14 mouse cellular contexts compared by ENCODE assay signal in genomic region chr1:66321136-66321502, GRCm38 (mm10).
A peak's percentile ranks its signal among the peaks of the same experiment; 100 is the strongest.
DNase-seq lines count a peak whose midpoint lies in the region; ATAC-seq and TF ChIP-seq lines count a peak whose summit lies in the region.
"Had no signal": no experiment of that assay in that cellular context is flagged by ENCODE, and none has a peak within 500 bp of the region (broad histone marks: within the 10 kb centered on the region; RNA-seq: fewer than 3 reads in every experiment).

No protein-coding gene starts in this region.

- DNase-seq in left cerebral cortex, adult 2 months (ENCODE audit: extremely low spot score in 1 of 2, low spot score in 2 of 2) = no peak
- no peak for DNase-seq in left cerebral cortex, adult 9 months (ENCODE audit: low spot score in 2 of 2)
- no peak for DNase-seq in hindbrain, embryonic 10.5 days (ENCODE audit: low spot score)
- DNase-seq in midbrain, embryonic 11.5 days (ENCODE audit: low spot score, missing footprints) = no peak
- no peak for DNase-seq in left cerebral cortex, postnatal 10 days (ENCODE audit: extremely low spot score in 1 of 2, low spot score in 2 of 2)
- no peak for DNase-seq in limb, embryonic 10.5 days (ENCODE audit: low spot score)
- DNase-seq: gastrocnemius, postnatal 14 days; thymus, adult 2 months had no signal

- peaks cover 32% of the 10 kb centered on the region for H3K4me1 ChIP-seq in hindbrain, embryonic 10.5 days (replicated peaks)
- peaks cover 18% of the 10 kb centered on the region for H3K4me1 ChIP-seq in midbrain, embryonic 11.5 days (ENCODE audit: control insufficient read depth, insufficient read depth, low read length)
- peaks cover 22% of the 10 kb centered on the region for H3K4me1 ChIP-seq in neural tube, embryonic 14.5 days (ENCODE audit: control insufficient read depth, insufficient read depth, low read length)
- peaks cover 19% of the 10 kb centered on the region for H3K4me1 ChIP-seq in limb, embryonic 10.5 days
- H3K4me1 ChIP-seq in kidney, embryonic 15.5 days = 0 out of 2 replicates have a peak, but pooled peaks cover 5% of the 10 kb centered on the region
- H3K4me1 ChIP-seq: heart, embryonic 13.5 days; liver, embryonic 12.5 days; lung, embryonic 15.5 days had no signal

- no peaks in the 10 kb centered on the region for H3K36me3 ChIP-seq in hindbrain, embryonic 10.5 days
- H3K36me3 ChIP-seq in midbrain, embryonic 11.5 days (ENCODE audit: control insufficient read depth, insufficient read depth, low read length) = no peaks in the 10 kb centered on the region
- no peaks in the 10 kb centered on the region for H3K36me3 ChIP-seq in neural tube, embryonic 14.5 days (ENCODE audit: control insufficient read depth, insufficient read depth, low read length)
- no peaks in the 10 kb centered on the region for H3K36me3 ChIP-seq in limb, embryonic 10.5 days
- H3K36me3 ChIP-seq in kidney, embryonic 15.5 days = no peaks in the 10 kb centered on the region
- H3K36me3 ChIP-seq: heart, embryonic 13.5 days; liver, embryonic 12.5 days; lung, embryonic 15.5 days had no signal

- H3K27me3 ChIP-seq in hindbrain, embryonic 10.5 days (ENCODE audit: insufficient read depth, poor library complexity, severe bottlenecking) = no peaks in the 10 kb centered on the region
- no peaks in the 10 kb centered on the region for H3K27me3 ChIP-seq in midbrain, embryonic 11.5 days (ENCODE audit: control insufficient read depth, insufficient read depth, low read length)
- no peaks in the 10 kb centered on the region for H3K27me3 ChIP-seq in neural tube, embryonic 14.5 days (ENCODE audit: control insufficient read depth, insufficient read depth, low read length)
- H3K27me3 ChIP-seq in limb, embryonic 10.5 days (ENCODE audit: low read depth, poor library complexity, severe bottlenecking) = no peaks in the 10 kb centered on the region
- H3K27me3 ChIP-seq in kidney, embryonic 15.5 days = no peaks in the 10 kb centered on the region
- H3K27me3 ChIP-seq: heart, embryonic 13.5 days; liver, embryonic 12.5 days; lung, embryonic 15.5 days; Patski had no signal

- no peak overlapping the region for H3K9ac ChIP-seq in midbrain, embryonic 11.5 days (ENCODE audit: low read length)
- 0 out of 2 replicates have a peak overlapping the region, but pooled peaks have one; percentile 12 for H3K9ac ChIP-seq in neural tube, embryonic 14.5 days (replicated peaks; ENCODE audit: low read depth, low read length)
- no peak overlapping the region for H3K9ac ChIP-seq in kidney, embryonic 15.5 days
- H3K9ac ChIP-seq: heart, embryonic 13.5 days; liver, embryonic 12.5 days; lung, embryonic 15.5 days had no signal

- H3K4me2 ChIP-seq in midbrain, embryonic 11.5 days = peak overlapping the region; percentile 0; the same call in 1 of the 2 replicates
- peak overlapping the region; percentile 48 for H3K4me2 ChIP-seq in neural tube, embryonic 14.5 days (ENCODE audit: low read depth, low read length)
- H3K4me2 ChIP-seq in kidney, embryonic 15.5 days = no peak overlapping the region
- H3K4me2 ChIP-seq: liver, embryonic 12.5 days; lung, embryonic 15.5 days had no signal

- H3K4me3 ChIP-seq in left cerebral cortex, adult 2 months = peak overlapping the region; percentile 66
- no peak overlapping the region for H3K4me3 ChIP-seq in hindbrain, embryonic 10.5 days
- H3K4me3 ChIP-seq in midbrain, embryonic 11.5 days (ENCODE audit: low read depth, low read length) = no peak overlapping the region
- peak overlapping the region; percentile 2; the same call in 1 of the 2 replicates for H3K4me3 ChIP-seq in neural tube, embryonic 14.5 days (ENCODE audit: low read depth, low read length)
- no peak overlapping the region for H3K4me3 ChIP-seq in limb, embryonic 10.5 days
- H3K4me3 ChIP-seq in kidney, embryonic 15.5 days (replicated peaks) = no peak overlapping the region
- H3K4me3 ChIP-seq: heart, embryonic 13.5 days; liver, embryonic 12.5 days; lung, embryonic 15.5 days had no signal

- no peak for TF ChIP-seq CTCF in left cerebral cortex, adult 2 months (IDR thresholded peaks at IDR 0.05)

- H3K9me3 ChIP-seq in hindbrain, embryonic 10.5 days = no peaks in the 10 kb centered on the region
- no peaks in the 10 kb centered on the region for H3K9me3 ChIP-seq in midbrain, embryonic 11.5 days (ENCODE audit: control insufficient read depth, low read length)
- no peaks in the 10 kb centered on the region for H3K9me3 ChIP-seq in neural tube, embryonic 14.5 days (ENCODE audit: control insufficient read depth, low read length)
- H3K9me3 ChIP-seq in limb, embryonic 10.5 days (replicated peaks) = no peaks in the 10 kb centered on the region
- no peaks in the 10 kb centered on the region for H3K9me3 ChIP-seq in kidney, embryonic 15.5 days (replicated peaks)
- H3K9me3 ChIP-seq: heart, embryonic 13.5 days; liver, embryonic 12.5 days; lung, embryonic 15.5 days had no signal

- ATAC-seq in midbrain, embryonic 11.5 days (ENCODE audit: low FRiP score) = peak; percentile 28
- 0 out of 2 replicates have a peak, but pooled peaks have one; percentile 19 for ATAC-seq in neural tube, embryonic 14.5 days (ENCODE audit: low read depth)
- no peak for ATAC-seq in kidney, embryonic 15.5 days (replicated peaks; ENCODE audit: low FRiP score)
- ATAC-seq: liver, embryonic 12.5 days; Patski had no signal

- H3K27ac ChIP-seq in left cerebral cortex, adult 2 months = peak overlapping the region; percentile 88
- H3K27ac ChIP-seq in hindbrain, embryonic 10.5 days = peak overlapping the region; percentile 87
- peak overlapping the region; percentile 45 for H3K27ac ChIP-seq in midbrain, embryonic 11.5 days (ENCODE audit: low read depth, low read length)
- peak overlapping the region; percentile 98 for H3K27ac ChIP-seq in neural tube, embryonic 14.5 days (ENCODE audit: low read depth, low read length)
- H3K27ac ChIP-seq in limb, embryonic 10.5 days = no peak overlapping the region
- H3K27ac ChIP-seq in kidney, embryonic 15.5 days = no peak overlapping the region
- H3K27ac ChIP-seq: heart, embryonic 13.5 days; liver, embryonic 12.5 days; lung, embryonic 15.5 days had no signal

- 34% methylated on average over 1 of the region's 1 CpGs for WGBS in hindbrain, embryonic 10.5 days
- 18% methylated on average over 1 of the region's 1 CpGs for WGBS in midbrain, embryonic 11.5 days
- WGBS in neural tube, embryonic 14.5 days = 16% methylated on average over 1 of the region's 1 CpGs
- 60% methylated on average over 1 of the region's 1 CpGs for WGBS in limb, embryonic 10.5 days
- 56% methylated on average over 1 of the region's 1 CpGs for WGBS in kidney, embryonic 15.5 days

- intact Hi-C loops in left cerebral cortex, adult 2 months (cut with DNase I) = loop anchor here (5.0 kb wide), 4 partner anchors 66 to 209 kb away; partner anchors contain the start of gene Unc80
- intact Hi-C loops in left cerebral cortex, postnatal 10 days (cut with DNase I) = loop anchor here (5.0 kb wide), 1 partner anchor 124 kb away; no protein-coding TSS in a partner anchor

Comparison
In these comparisons a context has a peak if more than half of its experiments do, and no peak if none do; other contexts are left out.
1. H3K27ac ChIP-seq: peak in left cerebral cortex, adult 2 months (single experiment), hindbrain, embryonic 10.5 days (single experiment), midbrain, embryonic 11.5 days (single experiment) and neural tube, embryonic 14.5 days (single experiment); none in limb, embryonic 10.5 days (single experiment) and kidney, embryonic 15.5 days (single experiment).
2. H3K4me3 ChIP-seq: peak in left cerebral cortex, adult 2 months (single experiment) and neural tube, embryonic 14.5 days (single experiment); none in hindbrain, embryonic 10.5 days (single experiment), midbrain, embryonic 11.5 days (single experiment), limb, embryonic 10.5 days (single experiment) and kidney, embryonic 15.5 days (single experiment).